Mouse (Mus musculus) c-Kit-positive CD71-positive TER-119-positive erythroid progenitor cells, embryonic 14.5 days (primary cell): ENCODE measurements at regions not wholly inside any gene's neighbourhood (a gene's known extent, or its start where the extent isn't known, plus 50 kb on each side); places are given as distances from the start of the nearest gene placed in this dataset.
A peak's percentile ranks its signal among the peaks of the same experiment; 100 is the strongest.
"Not testable (repeated sequence)": the region's sequence is repeated elsewhere in the genome, so short reads cannot be mapped to it uniquely, and the experiment has no call there.

Experiments used
- DNase-seq: peaks from one replicate; pipeline ENCODE4 v3.0.0-alpha.2; 2013; ENCODE audit warnings: low spot score

DNA sequence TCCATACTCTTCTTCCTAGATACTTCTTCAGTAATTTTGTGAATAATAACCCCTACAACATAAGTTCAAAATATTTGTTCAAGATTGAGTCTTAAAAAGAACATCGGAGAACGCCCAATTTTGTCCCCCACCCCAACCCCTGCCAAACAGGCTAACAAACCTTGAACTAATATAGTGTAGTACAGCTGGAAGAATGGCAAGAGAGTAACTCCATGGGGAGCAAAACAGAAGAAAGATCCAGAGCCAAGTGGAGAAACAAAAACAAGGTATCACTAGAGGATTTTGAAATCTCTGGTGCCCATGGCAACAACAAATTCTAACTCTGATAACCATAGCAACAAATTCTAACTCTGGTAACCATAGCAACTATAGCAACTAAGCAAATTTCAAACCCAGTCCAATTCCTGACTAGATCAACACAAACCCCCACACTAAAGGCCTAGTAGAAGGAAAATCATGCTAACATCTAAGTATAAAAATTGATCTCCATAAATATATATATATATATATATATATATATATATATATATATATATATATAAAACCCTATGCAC is 74.2 kb upstream of the Magee2 start:
- DNase-seq = no peak

DNA sequence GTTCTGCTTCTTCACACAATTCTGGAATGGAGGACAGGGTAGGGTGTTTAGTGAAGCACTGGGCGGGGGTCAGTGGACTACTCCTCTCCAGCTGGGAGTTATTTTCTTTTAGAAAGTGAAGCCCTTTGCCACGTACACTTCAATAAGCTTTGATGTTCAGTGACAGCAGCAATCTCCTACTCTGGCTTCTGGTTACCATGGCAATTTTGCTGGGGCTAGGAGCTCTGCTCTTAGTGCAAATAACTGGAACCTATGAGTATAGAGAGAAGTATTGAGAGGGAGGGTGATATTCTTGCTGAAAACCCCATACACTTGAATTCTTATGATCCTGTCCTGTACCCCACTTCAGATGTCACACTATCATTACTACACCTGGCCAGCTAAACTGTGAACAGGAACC is 94.5 kb upstream of the Magee2 start:
- DNase-seq = no peak

DNA sequence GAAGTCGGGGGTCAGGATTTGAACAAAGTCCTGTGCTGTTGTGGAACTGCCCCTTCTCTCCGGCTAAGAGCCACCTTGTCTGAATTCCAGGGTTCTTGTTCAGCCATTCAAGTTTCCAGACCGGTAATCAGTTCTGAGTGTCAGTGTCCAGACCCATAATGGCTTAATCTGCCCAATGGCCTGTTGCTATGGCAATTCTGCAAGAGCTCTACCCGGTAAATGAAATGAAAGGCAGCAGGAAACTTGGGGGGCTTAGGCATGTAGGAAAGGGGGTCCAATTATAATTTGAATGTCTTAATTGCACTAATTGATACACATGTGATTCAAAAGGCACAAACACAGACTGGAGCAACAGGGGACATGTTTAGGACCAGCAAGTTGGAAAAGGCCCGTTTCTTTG is 95.7 kb upstream of the Magee2 start:
- not testable (repeated sequence) for DNase-seq

DNA sequence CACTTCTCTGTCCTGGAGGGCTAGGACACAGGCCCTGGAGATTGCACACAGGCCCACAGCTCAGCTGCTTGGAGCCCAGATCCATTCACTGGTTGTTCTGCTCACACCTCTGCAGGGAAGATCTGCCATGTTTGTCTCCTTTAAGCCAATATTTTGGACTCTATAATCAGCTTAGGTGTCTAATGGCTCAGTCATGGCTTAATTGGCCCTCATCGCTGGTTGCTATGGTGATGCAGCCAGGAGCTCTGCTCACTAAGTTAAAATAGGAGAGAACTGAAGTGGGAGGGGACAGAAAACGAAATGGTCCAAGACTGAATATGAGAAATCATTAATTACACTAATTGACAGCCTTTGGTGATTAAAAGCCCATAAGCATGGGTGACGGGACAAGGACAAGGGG is 96.3 kb upstream of the Magee2 start:
- DNase-seq = not testable (repeated sequence)

DNA sequence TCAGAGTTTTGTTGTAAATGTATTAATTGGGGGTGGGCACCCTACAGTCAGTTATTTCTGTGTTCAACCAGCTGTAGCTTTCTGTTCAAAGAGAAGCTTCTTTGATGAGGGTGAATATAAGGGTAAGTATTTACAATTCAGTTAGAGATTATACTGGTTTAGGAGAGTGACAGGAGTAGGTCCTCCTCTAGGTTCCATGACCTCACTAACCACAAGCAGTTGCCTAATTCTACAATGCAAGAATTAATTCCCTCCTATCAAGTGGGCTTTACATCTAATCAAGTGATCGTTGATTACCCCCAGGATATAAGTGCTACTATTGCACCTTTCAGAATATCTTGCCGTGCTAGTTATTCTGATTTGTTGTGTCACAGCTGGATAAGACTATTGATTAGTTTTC is 101.1 kb upstream of the Pbdc1 start:
- no peak for DNase-seq

DNA sequence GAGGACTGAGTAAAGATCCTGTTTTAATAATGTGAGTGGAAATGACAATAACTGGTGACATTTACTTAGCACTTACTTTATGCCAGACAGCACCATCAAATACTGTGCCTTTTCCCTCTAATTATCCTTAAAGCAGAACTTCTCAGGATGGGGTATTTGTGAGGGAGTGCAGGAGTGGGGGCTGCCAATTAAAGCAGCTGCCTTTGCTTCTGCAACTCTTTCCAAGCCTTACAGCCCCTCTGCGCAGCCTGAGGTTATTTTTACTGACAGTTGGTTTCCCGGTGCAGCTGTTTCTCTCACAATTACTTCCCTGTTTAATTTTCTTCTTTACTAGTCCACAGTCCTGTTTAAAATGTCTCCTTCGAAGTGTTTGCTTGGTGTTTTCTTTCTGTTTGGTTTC is 76.3 kb upstream of the Pbdc1 start:
- no peak for DNase-seq

DNA sequence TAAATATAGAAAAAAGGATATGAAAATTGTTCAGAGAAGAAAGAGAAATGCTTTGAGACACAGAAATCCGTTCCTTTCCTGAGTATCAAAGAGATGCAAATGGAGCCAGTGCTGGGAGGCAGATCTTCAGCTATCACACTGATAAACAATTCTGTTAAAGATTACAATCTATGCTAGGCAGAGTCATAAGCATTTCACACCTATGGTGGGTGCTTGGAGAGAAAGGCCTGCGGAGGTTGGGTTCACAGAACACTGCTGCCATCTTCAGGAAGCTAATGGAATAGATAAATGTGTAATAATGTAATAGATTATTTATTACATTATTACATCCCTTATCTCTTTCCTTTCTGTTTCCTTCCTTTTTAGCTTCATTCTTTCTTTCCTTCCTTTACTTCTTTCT is 73.1 kb upstream of the Pbdc1 start:
- peak; percentile 3 for DNase-seq
